Mouse (Mus musculus): ENCODE data around the gene Fbxw21.
"Not testable (repeated sequence)": the region's sequence is repeated elsewhere in the genome, so short reads cannot be mapped to it uniquely, and the experiment has no call there.

DNA sequence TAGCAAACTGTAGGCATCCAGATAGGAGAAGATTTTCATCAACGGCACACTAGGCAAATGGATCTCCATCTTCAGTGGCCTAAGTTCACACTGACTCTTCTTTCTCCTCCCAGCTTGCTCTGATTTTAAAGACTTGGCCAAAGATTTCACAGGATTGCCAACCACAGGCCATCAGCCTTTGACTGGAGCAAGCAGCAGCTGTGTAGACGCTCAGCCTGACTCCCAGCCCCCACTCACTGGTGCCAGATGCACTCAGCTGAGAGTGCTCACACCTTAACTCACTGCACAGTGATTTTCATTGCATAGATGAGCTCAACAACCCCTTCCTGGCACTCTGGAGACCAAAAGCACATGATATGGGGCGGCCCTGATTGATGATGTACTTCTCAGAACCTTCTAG, 34.0 kb upstream of the Fbxw21 start, which contains the start of gene Fbxw13:
- not testable (repeated sequence) for TF ChIP-seq HCFC1 (IDR thresholded peaks at IDR 0.05; ENCODE audit: borderline replicate concordance, insufficient read depth, low read length); ZNF384 (IDR thresholded peaks at IDR 0.05; ENCODE audit: low read depth, low read length); MAFK (IDR thresholded peaks at IDR 0.05; ENCODE audit: insufficient read depth, low read depth, low read length); ZC3H11A (IDR thresholded peaks at IDR 0.05; ENCODE audit: borderline replicate concordance, low read depth, low read length)

Data from ES-E14 (cell line).